Mouse (Mus musculus): ENCODE measurements at regions not wholly inside any gene's neighbourhood (a gene's known extent, or its start where the extent isn't known, plus 50 kb on each side); places are given as distances from the start of the nearest gene placed in this dataset.

- no peak overlapping the region for H3K4me3 ChIP-seq (replicated peaks; ENCODE audit: low read length)
- H3K27ac ChIP-seq (replicated peaks; ENCODE audit: low read depth, low read length): no peak overlapping the region
- H3K27me3 ChIP-seq (ENCODE audit: control insufficient read depth, insufficient read depth, low read length): no peaks in the 10 kb centered on the region
- H3K36me3 ChIP-seq (ENCODE audit: control insufficient read depth, insufficient read depth, low read length): peaks cover 5% of the 10 kb centered on the region; the same call in 1 of the 2 replicates
- 86% methylated on average over 3 of the region's 3 CpGs for WGBS
- H3K9me3 ChIP-seq (ENCODE audit: control insufficient read depth, low read length): no peaks in the 10 kb centered on the region
- ATAC-seq (ENCODE audit: low FRiP score, low read depth) (no peak), DNase-seq (ENCODE audit: low spot score) (no peak)
- TF ChIP-seq POLR2A (IDR thresholded peaks at IDR 0.05; ENCODE audit: borderline replicate concordance, extremely low read depth, insufficient read depth, insufficient read length): no peak
- H3K4me1 ChIP-seq (ENCODE audit: control insufficient read depth, insufficient read depth, low read length): no peaks in the 10 kb centered on the region
- H3K9ac ChIP-seq (ENCODE audit: low read depth, low read length, severe bottlenecking): no peak overlapping the region
- H3K4me2 ChIP-seq (replicated peaks; ENCODE audit: low read depth, low read length, severe bottlenecking): no peak overlapping the region
Measured at GRCm38 (mm10) chr17:47303600-47303999, 65.1 kb upstream of the Mrps10 start.

- Histone ChIP-seq H3K9me3 (ENCODE audit: control insufficient read depth, low read length) (no peaks in the 10 kb centered on the region), H3K27ac (replicated peaks; ENCODE audit: low read depth, low read length) (no peak overlapping the region), H3K27me3 (ENCODE audit: control insufficient read depth, insufficient read depth, low read length) (no peaks in the 10 kb centered on the region), H3K4me1 (ENCODE audit: control insufficient read depth, insufficient read depth, low read length) (peaks cover 10% of the 10 kb centered on the region; the same call in 1 of the 2 replicates), H3K36me3 (ENCODE audit: control insufficient read depth, insufficient read depth, low read length) (no peaks in the 10 kb centered on the region), H3K9ac (ENCODE audit: low read depth, low read length, severe bottlenecking) (no peak overlapping the region), H3K4me2 (replicated peaks; ENCODE audit: low read depth, low read length, severe bottlenecking) (no peak overlapping the region), H3K4me3 (replicated peaks; ENCODE audit: low read length) (no peak overlapping the region)
- WGBS: 81% methylated on average over 6 of the region's 6 CpGs
- no peak for TF ChIP-seq POLR2A (IDR thresholded peaks at IDR 0.05; ENCODE audit: borderline replicate concordance, extremely low read depth, insufficient read depth, insufficient read length)
- no peak for DNase-seq (ENCODE audit: low spot score)
- ATAC-seq (ENCODE audit: low FRiP score, low read depth): no peak
Measured at GRCm38 (mm10) chr17:47298396-47298919, 70.2 kb upstream of the Mrps10 start.

DNA sequence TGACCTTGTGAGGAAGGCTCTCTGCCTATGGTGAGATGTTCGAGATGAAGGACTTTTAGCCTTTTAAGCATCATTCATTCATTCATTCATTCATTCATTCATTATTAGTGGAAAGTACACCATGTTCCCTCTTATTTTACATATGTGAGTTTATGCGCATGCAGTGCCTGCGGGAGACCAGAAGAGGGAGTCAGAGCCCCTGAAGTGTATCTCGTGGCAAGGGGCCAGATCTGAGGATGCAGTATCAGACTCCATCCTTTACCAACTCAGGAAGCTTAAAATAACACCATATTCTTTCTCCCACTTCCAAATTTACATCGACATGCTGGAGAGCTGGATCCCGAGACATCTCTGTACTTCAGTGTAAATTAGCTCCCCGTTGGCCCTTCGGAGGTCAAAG lies 70.7 kb upstream of the Mrps10 start:
- ATAC-seq (ENCODE audit: low FRiP score, low read depth) (no peak), DNase-seq (ENCODE audit: low spot score) (no peak)
- Histone ChIP-seq H3K4me3 (replicated peaks; ENCODE audit: low read length) (no peak overlapping the region), H3K4me1 (ENCODE audit: control insufficient read depth, insufficient read depth, low read length) (peaks cover 11% of the 10 kb centered on the region; the same call in 1 of the 2 replicates), H3K27me3 (ENCODE audit: control insufficient read depth, insufficient read depth, low read length) (no peaks in the 10 kb centered on the region), H3K9me3 (ENCODE audit: control insufficient read depth, low read length) (no peaks in the 10 kb centered on the region), H3K36me3 (ENCODE audit: control insufficient read depth, insufficient read depth, low read length) (no peaks in the 10 kb centered on the region), H3K4me2 (replicated peaks; ENCODE audit: low read depth, low read length, severe bottlenecking) (no peak overlapping the region), H3K9ac (ENCODE audit: low read depth, low read length, severe bottlenecking) (no peak overlapping the region), H3K27ac (replicated peaks; ENCODE audit: low read depth, low read length) (no peak overlapping the region)
- 89% methylated on average over 8 of the region's 8 CpGs for WGBS
- no peak for TF ChIP-seq POLR2A (IDR thresholded peaks at IDR 0.05; ENCODE audit: borderline replicate concordance, extremely low read depth, insufficient read depth, insufficient read length)

DNA sequence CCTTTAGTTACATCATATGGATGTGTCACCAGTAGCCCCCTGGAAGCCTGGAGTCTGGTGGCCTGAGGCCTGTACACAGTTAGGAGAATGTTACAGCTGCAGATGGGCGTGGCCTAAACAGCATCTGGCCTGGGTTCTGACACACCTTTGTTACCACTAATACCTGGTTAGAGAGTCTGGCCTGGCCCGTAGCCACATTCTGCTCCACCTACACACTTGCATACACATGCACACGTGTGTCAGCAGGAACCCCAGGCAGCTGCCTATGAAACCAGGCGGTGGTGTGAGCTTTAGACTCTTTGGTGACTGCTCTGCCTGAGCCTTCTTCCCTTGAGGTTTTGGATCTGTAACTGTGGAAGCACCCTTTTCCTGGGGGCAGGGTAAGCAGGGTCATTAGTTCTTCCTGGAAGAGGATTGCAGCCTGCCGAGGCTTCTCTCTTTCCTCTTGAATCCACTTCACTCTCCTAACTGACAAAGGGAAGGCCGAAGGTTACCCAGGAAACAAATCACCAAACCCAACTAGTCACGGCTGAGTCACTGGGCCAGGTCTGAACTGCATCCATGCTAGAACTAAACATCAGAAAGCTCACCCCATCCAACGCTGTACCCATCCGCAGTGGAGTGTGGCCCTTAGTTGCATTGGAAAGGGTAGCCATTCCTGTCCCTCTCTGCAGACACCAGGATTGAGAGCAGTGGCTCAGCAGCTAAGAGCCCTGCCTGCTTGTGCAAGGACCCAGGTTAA lies 71.8 kb upstream of the Mrps10 start:
- ATAC-seq (ENCODE audit: low FRiP score, low read depth): no peak
- WGBS: 81% methylated on average over 8 of the region's 9 CpGs

GRCm38 (mm10) chr17:47295315-47296011 lies 73.2 kb upstream of the Mrps10 start:
- Histone ChIP-seq H3K27me3 (ENCODE audit: control insufficient read depth, insufficient read depth, low read length) (no peaks in the 10 kb centered on the region), H3K9ac (ENCODE audit: low read depth, low read length, severe bottlenecking) (no peak overlapping the region), H3K36me3 (ENCODE audit: control insufficient read depth, insufficient read depth, low read length) (no peaks in the 10 kb centered on the region), H3K4me2 (replicated peaks; ENCODE audit: low read depth, low read length, severe bottlenecking) (no peak overlapping the region), H3K4me3 (replicated peaks; ENCODE audit: low read length) (no peak overlapping the region), H3K27ac (replicated peaks; ENCODE audit: low read depth, low read length) (peak overlapping the region; percentile 26; the same call in 1 of the 2 replicates), H3K4me1 (ENCODE audit: control insufficient read depth, insufficient read depth, low read length) (peaks cover 11% of the 10 kb centered on the region; the same call in 1 of the 2 replicates), H3K9me3 (ENCODE audit: control insufficient read depth, low read length) (no peaks in the 10 kb centered on the region)
- TF ChIP-seq POLR2A (IDR thresholded peaks at IDR 0.05; ENCODE audit: borderline replicate concordance, extremely low read depth, insufficient read depth, insufficient read length): no peak
- 65% methylated on average over 17 of the region's 17 CpGs for WGBS
- ATAC-seq (ENCODE audit: low FRiP score, low read depth) (no peak), DNase-seq (ENCODE audit: low spot score) (no peak)

More for the DNA sequence above, 71.8 kb upstream of the Mrps10 start:
- Histone ChIP-seq H3K4me2 (replicated peaks; ENCODE audit: low read depth, low read length, severe bottlenecking) (no peak overlapping the region), H3K9ac (ENCODE audit: low read depth, low read length, severe bottlenecking) (no peak overlapping the region), H3K4me1 (ENCODE audit: control insufficient read depth, insufficient read depth, low read length) (peaks cover 11% of the 10 kb centered on the region; the same call in 1 of the 2 replicates), H3K27me3 (ENCODE audit: control insufficient read depth, insufficient read depth, low read length) (no peaks in the 10 kb centered on the region), H3K9me3 (ENCODE audit: control insufficient read depth, low read length) (no peaks in the 10 kb centered on the region), H3K4me3 (replicated peaks; ENCODE audit: low read length) (no peak overlapping the region), H3K36me3 (ENCODE audit: control insufficient read depth, insufficient read depth, low read length) (no peaks in the 10 kb centered on the region), H3K27ac (replicated peaks; ENCODE audit: low read depth, low read length) (no peak overlapping the region)
- TF ChIP-seq POLR2A (IDR thresholded peaks at IDR 0.05; ENCODE audit: borderline replicate concordance, extremely low read depth, insufficient read depth, insufficient read length): no peak
- no peak for DNase-seq (ENCODE audit: low spot score)
